Mouse (Mus musculus): ENCODE results near the gene Lin9.

Lin9 gene

DNA sequence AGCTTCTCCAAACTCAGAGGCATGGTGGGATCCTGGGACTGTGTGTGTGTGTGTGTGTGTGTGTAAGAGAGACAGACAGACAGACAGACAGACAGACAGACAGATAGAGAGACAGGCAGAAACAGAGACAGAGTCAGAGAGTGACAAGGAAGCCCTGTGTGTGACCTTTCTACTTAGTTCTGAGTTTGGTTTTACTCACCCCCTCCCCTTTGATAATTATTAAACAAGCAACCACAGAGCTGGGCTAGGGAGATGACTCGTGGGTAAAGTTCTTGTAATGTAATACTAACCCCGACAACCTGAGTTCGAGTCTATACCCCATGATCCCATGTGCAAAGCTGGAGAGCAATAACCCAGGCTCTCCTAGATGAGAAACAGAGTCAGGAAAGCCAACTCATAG lies 66.9 kb downstream of the Lin9 start:
- no peak for DNase-seq (ENCODE audit: low spot score)

DNA sequence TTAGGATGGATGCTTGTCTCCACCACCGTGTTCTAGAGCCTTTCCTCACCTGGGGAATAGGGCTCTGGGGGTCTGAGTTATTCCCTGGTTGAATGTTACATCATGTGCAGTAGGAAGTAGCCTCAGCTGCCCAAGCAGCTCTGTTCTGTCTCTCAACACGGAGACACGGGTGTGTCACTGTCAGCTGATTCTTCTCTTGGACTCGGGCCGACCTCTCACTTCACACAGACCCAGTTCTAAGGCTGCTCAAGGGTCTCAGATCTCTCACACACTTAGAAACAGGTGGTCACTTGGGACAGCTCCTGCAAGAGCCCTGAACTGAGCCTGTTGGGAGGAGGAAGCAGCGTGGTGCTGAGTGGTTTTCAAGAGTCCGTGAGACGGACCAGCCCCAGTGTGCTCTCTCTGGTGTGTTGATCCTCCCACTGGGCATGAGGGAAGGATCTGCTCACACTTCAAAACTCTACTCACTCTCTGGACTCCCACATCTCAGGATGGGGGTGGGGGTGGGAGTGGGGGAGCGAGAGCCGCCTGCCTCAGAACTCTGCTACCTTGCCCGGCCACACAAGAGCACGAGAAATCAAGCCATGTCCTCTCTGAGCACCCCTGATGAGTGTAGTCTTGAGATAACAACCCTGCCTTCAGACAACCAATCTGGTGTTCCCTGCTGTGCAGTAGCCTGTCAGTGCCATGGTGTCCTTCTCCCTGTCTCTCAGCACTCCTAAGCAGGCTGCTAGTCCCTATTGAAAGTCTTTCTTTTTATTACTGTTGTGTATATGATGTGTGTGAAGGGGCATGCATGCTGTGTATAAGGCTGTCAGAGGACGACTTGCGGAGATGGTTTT lies 68.2 kb downstream of the Lin9 start:
- DNase-seq (ENCODE audit: low spot score): no peak

DNA sequence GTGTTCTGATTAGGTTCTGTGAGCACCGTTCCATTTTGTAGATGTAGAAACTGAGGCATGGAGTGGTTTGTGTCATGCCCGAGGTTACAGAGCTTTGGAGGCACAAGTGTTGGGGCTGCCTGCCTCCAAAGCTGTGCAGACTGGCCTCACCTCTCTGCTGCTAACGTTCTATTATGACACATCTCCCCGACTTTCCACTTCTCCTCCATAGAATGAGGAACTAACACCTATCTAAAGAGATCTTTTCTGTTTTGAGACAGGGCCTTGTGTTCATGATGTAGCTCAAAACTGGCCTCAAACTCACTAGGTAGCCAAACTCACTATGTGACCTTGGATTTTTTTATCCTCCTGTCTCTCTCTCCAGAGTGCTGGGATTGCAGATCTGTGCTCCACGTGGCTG lies 77.8 kb downstream of the Lin9 start:
- DNase-seq (ENCODE audit: low spot score): no peak

DNA sequence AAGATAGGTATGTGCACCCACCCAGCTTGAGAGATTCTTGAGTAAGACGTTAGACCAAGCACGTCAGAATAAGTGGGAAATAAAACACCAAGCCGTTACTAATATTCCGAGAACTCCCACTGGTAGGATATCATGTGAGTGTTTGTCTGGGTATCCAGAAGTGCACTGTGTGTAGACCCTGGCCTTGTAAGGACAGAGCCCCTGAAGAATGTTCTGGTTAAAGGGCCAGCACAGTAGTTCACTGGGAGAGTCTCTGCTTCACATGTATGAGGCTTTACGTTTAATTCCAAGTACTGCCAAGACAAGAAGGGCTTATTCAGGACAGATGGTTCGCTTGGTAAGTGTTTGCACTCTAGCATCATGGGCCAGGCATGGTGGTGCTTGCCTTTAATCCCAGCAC lies 78.5 kb downstream of the Lin9 start:
- DNase-seq (ENCODE audit: low spot score): no peak

DNA sequence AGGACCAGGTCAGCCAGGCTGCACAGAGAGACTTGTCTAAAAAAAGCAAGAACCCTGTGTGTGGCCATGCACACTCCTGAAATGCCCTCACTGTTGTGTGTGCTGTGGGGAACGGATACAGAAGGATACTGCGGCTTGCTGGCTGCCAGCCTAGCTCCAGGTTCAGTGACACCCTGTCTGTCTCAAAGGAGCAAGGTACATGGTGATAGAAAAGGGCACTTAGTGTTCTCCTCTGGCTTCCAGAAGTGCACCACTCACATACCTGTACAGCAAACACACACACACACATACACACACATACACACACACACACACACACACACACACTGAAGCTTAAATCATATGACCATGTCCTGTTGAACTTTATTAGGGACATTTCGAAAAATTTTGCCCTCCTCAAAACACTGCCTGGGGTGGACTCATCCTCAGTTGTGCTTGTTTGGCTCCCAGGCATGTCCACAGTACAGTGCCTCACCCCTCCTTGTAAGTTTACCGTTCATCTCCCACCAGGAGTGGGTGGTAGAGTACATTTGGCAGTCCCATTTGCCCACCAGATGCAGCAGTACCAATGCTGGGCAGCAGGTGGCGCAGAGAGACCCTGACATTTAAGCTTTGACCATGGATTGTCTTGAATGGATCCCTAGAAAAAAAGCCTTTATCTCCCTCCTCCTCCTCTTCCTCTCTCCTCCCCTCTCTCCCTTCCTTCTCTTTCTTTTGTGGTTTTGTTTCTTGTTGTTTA lies 79.2 kb downstream of the Lin9 start:
- DNase-seq (ENCODE audit: low spot score): peak; percentile 77

DNA sequence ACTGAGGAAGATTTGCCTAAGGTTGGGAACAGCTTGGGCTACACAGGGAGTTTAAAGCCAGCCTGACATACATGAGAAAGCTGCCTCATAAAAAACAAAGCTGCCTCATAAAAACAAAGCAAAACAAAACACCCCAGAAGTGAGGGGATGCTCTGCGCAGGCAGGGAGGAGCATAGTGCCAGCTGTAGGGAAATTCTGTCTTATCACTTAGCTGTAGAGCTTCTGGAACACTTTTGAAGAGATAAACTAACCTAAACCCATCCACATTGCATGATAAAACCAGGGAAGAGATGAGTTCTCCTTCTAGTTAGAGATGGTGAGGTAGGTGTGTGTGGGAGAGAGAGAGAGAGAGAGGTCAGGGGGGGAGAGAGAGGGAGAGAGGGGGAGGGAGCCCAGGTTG lies 81.7 kb downstream of the Lin9 start:
- DNase-seq (ENCODE audit: low spot score): no peak

DNA sequence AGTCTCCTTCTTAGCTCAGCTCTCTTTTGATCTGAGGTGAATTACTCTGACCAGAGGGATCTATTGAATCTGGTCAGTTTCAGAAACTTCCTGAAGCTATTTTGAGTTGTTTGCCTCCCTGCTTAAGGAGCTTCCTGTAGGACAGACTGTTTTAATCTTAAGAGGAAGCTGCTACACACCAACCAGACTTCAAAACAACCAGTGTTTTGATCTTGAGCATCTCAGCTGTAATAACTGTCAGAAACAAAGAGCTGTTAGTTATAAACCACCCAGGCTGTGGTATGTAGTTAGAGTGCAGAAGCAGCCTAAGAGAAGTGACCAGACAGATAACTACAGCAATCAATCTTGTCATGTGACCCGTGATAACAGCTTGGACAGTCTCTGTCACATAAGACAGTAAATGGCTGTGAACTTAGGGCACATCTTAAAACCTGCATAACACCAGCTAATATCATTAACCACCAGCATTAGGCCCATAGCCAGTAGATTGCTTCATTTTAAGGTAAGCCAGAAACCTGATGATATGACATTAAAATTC lies 82.8 kb downstream of the Lin9 start:
- no peak for DNase-seq (ENCODE audit: low spot score)

DNA sequence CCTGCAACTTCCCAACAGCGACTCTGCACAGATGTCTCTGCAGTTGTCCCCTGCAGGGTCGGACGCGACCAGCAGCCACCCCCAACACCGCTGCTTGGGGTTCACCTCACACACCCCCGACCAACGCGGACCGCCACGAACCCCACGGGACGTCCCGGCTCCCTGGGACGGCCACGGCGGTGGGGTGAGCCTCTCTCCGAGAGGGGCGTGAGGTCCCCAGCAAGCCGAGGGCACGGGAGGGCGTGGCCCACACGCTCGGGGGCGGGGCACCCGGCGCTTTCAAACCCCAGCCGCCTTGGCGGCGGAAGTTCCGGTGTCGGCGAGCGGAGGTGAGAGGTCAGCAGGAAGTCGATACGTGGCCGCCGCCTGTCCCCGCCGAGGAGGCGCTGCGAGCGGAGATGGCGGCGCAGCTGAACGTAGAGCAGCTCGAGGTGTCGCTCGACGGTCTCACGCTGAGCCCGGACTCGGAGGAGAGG lies 84.8 kb downstream of the Lin9 start, which contains the start of gene Acbd3:
TSS of gene Acbd3 (plus strand) at position 340 of the 476 bp plus-strand sequence.
- peak; percentile 71 for DNase-seq (ENCODE audit: low spot score)

DNA sequence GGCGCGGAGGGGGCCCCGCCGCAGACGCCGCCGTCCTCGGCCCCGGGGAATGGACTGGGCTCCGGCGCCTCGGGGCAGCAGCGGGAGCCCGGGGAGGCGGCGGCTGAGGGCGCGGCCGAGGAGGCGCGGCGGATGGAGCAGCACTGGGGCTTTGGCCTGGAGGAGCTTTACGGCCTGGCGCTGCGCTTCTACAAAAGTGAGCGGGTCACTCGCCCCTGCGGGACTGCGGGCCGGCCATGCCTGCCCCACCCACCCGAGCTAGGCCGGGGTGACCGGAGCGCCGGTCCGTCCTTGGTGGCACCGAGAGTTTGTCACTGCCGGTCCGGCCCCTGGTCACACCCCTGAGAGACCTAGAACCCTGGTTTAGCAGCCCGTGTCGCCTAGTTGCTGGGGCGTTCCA lies 85.2 kb downstream of the Lin9 start:
- no peak for DNase-seq (ENCODE audit: low spot score)

DNA sequence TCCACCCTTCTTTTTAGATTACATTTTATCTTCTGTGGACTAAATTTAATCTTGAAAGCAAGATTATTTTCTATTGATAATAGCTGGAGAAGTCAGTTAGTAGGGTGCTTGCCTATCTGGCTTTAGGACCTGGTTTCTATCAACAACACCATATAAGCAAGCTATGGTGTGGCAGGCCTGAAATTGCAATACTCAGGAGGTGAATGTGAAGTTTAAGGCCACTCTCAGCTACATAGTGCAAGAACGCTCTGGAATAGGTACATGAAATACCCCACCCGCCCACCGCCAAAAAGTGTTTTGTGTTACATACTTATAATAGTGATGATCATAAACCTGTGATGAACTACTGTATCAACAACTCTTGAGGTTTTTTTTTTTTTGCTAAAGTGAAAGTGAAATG lies 88.3 kb downstream of the Lin9 start:
- DNase-seq (ENCODE audit: low spot score): no peak

Measured in layer of hippocampus, adult 9-10 months (tissue).